Mouse (Mus musculus): ENCODE data around the gene Dab2. TPM values are rescaled to one million over a fixed set of nuclear protein-coding genes. Genes with fewer than 3 reads are reported as not detected.

Gene Dab2
- 38.7 and 42.7 TPM in 2 replicates for polyA plus RNA-seq (2016; fragmentation: Nextera tagmentation; extraction: Ambion mirVana)

DNA sequence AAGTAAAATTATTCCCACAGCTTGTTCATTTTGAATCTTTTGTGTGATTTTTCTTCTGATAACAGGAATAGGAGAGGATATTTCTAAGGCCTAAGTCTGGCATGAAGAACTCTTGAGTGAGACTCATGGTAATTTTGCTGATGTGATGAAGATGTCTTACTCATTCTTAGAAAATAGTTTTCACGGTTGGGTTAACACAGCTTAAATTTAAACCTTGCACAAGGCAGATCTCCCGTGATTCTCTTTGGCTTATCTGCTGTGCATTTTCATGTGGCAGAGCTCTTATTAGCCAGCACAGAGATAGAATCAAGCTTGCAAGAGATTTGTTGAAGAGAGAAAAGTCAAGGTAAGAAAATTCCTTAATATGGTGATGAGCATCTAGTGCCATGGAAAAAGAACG, at the start of gene Dab2:
TSS of gene Dab2 (plus strand) at position 235 of the 400 bp plus-strand sequence.
- WGBS, result 83% methylated on average over 3 of the region's 3 CpGs
- no peak for DNase-seq (ENCODE audit: low spot score)
- Histone ChIP-seq H3K9me3 (no peaks in the 10 kb centered on the region), H3K36me3 (no peaks in the 10 kb centered on the region), H3K27me3 (ENCODE audit: insufficient read depth, poor library complexity, severe bottlenecking) (no peaks in the 10 kb centered on the region), H3K4me1 (replicated peaks) (no peaks in the 10 kb centered on the region), H3K27ac (no peak within 1 kb of the TSS), H3K4me3 (no peak within 1 kb of the TSS)

DNA sequence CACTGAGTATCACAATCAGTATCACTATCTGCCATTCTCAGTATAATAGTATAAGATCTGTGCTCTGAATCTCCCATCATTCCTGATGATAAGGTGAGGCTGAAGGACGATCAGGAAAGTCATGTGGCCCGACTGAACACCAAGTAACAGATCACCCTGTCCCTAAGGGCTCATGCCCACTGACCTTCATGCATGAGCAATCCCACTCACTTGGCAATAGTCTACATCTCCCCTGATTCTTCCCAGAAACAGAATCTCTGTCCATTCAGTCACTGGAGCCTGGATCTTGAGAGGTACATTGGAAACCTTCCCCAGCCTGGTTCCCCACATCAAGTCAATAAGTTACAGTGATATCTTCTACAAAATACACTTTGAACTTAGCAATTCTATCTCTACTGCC, 46.1 kb upstream of the Dab2 start:
- H3K9me3 ChIP-seq, result no peaks in the 10 kb centered on the region
- no peak for DNase-seq (ENCODE audit: low spot score)
- H3K36me3 ChIP-seq, result no peaks in the 10 kb centered on the region
- no peak overlapping the region for H3K27ac ChIP-seq
- H3K4me1 ChIP-seq (replicated peaks), result no peaks in the 10 kb centered on the region
- H3K4me3 ChIP-seq, result no peak overlapping the region
- no peaks in the 10 kb centered on the region for H3K27me3 ChIP-seq (ENCODE audit: insufficient read depth, poor library complexity, severe bottlenecking)
- WGBS, result 77% methylated on average over 2 of the region's 2 CpGs

DNA sequence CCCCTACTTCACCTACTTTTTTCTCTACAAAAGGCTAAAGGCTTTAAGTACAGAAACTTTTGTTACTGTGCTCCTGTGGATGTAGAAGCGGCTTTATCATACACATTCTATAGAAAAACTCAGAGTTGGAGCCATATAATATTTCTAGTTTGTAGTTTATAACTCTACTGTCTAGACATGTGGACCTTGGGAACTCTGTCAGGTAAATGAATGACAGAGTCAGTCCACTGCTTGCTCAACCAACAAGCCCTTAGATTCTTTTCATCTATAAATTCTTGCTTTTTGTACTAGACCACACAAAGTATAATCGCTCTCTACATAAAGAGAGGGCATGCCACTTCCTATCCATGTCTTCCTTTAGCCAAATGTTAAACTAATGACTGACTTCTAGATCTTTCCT, 45.2 kb upstream of the Dab2 start:
- H3K9me3 ChIP-seq, result no peaks in the 10 kb centered on the region
- H3K27ac ChIP-seq, result no peak overlapping the region
- no peak overlapping the region for H3K4me3 ChIP-seq
- WGBS, result 90% methylated on average over 2 of the region's 2 CpGs
- H3K4me1 ChIP-seq (replicated peaks), result no peaks in the 10 kb centered on the region
- DNase-seq (ENCODE audit: low spot score), result no peak
- no peaks in the 10 kb centered on the region for H3K27me3 ChIP-seq (ENCODE audit: insufficient read depth, poor library complexity, severe bottlenecking)
- H3K36me3 ChIP-seq, result no peaks in the 10 kb centered on the region

DNA sequence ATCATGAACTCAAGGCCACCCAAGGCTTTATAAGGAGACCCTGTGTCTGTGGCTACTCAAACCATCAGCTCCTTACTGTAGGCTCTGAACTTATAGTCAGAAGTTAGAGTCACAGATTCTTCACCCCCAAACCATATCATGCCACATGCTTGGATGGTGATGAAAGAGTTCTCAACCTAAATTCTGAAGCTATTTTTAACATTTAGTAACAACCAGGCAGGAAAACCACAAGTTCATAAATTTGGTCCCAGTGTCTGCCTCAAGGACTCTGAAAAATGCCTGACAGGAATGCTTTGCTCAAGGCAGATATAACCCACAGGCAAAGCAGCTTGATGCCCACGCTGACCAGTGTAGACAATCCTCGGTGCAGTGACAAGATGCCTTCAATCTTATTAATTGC, 42.5 kb upstream of the Dab2 start:
- DNase-seq (ENCODE audit: low spot score), result no peak
- no peak overlapping the region for H3K4me3 ChIP-seq
- no peaks in the 10 kb centered on the region for H3K27me3 ChIP-seq (ENCODE audit: insufficient read depth, poor library complexity, severe bottlenecking)
- H3K9me3 ChIP-seq, result no peaks in the 10 kb centered on the region
- WGBS, result 86% methylated on average over 2 of the region's 2 CpGs
- H3K27ac ChIP-seq, result no peak overlapping the region
- H3K4me1 ChIP-seq (replicated peaks), result peaks cover 10% of the 10 kb centered on the region; the same call in 1 of the 2 replicates
- no peaks in the 10 kb centered on the region for H3K36me3 ChIP-seq

DNA sequence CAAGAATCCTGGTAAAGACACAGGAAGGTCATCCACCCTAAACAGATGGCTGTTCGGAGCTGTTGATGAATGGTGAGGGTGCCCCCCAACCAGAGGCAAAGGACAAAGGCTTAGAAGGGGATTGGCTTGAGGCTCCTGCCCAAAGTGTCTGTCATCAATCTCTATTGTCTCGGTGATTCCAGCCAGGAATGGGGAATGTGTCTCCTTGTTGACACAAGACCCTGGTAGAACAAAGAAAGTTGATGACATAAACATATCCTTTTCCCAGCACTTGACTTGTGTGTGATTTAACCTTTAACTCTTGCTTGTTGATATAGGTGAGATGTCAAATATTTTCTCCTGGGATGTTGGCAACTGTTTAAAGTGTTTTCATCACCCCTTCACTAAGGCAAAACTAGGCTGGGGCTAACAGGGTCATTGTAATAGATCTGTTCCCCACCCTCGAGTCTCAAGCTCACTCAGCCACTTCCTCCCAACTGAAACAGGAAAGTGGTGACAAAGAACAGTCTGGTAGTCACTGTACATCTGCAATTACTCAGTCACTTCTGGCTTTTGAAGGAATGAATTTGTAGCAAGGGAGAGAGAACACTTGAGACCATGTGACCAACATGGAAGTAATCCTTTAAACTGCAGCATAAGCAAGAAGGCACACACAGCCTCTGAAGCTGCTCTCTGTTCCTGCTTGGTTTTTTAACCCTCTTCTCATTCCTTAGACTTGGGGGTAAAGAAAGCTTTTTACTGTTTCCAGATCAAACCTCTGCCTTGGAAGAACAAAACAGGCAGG, 39.4 kb upstream of the Dab2 start:
- H3K9me3 ChIP-seq, result no peaks in the 10 kb centered on the region
- no peak overlapping the region for H3K4me3 ChIP-seq
- H3K27ac ChIP-seq, result no peak overlapping the region; the same call in 1 of the 2 replicates
- H3K27me3 ChIP-seq (ENCODE audit: insufficient read depth, poor library complexity, severe bottlenecking), result no peaks in the 10 kb centered on the region
- peak; percentile 40 for DNase-seq (ENCODE audit: low spot score)
- no peaks in the 10 kb centered on the region for H3K36me3 ChIP-seq
- peaks cover 10% of the 10 kb centered on the region; the same call in 1 of the 2 replicates for H3K4me1 ChIP-seq (replicated peaks)
- 22% methylated on average over 3 of the region's 3 CpGs for WGBS

DNA sequence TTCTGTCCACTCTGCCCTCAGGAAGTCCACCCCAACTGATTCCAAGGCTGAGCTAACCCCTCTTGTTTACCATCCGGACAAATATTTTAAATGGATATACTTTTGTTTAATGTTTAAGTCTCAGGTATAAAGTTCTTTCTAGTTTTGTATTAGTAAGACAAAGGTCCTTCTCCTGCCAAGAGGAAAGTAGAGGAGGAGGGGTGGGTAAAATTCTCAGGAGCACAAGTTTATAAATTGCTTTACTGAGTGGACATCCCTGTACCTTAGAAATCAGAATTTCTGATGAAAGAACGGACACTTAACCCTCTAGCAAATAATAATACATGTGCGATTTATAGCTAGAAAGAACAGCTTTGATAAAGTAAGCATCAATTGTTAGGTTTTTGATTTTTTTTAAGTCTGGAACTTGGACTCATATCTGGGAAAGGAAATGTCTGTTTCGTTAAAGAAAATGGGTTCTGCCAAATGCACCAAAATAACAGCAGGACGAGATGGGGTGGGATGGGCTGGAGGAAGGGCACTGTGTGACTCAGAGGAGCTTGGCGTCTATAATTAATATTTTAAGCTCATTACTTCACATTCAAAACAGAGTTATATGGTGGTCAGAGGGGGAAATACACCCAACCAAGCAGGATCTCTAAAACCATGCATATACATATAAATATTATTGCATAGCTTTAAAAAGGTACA, 38.7 kb upstream of the Dab2 start:
- H3K4me3 ChIP-seq, result no peak overlapping the region
- WGBS, result 77% methylated on average over 6 of the region's 6 CpGs
- no peaks in the 10 kb centered on the region for H3K27me3 ChIP-seq (ENCODE audit: insufficient read depth, poor library complexity, severe bottlenecking)
- H3K9me3 ChIP-seq, result no peaks in the 10 kb centered on the region
- no peak overlapping the region; the same call in 1 of the 2 replicates for H3K27ac ChIP-seq
- no peaks in the 10 kb centered on the region for H3K36me3 ChIP-seq
- H3K4me1 ChIP-seq (replicated peaks), result peaks cover 10% of the 10 kb centered on the region; the same call in 1 of the 2 replicates
- no peak for DNase-seq (ENCODE audit: low spot score)

DNA sequence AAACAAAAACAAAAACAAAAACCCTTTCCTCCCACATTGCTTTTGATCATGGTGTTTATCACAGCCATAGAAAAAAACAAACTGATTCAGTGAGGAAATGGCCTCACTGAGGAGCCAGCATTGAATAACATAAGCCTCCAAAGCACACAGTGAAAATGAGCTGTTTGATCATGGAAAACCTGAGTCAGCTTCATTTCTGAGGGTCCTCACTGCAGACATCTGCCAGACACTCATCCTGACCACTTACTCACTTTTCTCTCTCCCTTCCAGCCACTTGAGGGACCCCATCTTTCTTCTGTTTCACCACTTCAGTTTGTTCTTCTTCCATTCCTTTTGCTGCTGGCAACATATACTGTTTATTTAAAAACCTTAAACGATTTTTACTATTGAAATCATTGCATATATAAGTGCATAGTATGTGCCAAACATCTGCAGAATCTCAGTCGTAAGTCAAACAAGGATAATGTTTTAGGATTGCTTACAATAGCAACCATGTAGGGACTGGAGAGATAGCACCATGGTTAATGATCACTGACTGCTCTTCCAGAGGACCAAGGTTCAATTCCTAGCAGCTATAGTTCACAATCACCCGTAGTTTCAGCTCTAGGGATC, 32.3 kb upstream of the Dab2 start:
- DNase-seq (ENCODE audit: low spot score), result no peak
- no peaks in the 10 kb centered on the region for H3K4me1 ChIP-seq (replicated peaks)
- 83% methylated on average over 3 of the region's 3 CpGs for WGBS

DNA sequence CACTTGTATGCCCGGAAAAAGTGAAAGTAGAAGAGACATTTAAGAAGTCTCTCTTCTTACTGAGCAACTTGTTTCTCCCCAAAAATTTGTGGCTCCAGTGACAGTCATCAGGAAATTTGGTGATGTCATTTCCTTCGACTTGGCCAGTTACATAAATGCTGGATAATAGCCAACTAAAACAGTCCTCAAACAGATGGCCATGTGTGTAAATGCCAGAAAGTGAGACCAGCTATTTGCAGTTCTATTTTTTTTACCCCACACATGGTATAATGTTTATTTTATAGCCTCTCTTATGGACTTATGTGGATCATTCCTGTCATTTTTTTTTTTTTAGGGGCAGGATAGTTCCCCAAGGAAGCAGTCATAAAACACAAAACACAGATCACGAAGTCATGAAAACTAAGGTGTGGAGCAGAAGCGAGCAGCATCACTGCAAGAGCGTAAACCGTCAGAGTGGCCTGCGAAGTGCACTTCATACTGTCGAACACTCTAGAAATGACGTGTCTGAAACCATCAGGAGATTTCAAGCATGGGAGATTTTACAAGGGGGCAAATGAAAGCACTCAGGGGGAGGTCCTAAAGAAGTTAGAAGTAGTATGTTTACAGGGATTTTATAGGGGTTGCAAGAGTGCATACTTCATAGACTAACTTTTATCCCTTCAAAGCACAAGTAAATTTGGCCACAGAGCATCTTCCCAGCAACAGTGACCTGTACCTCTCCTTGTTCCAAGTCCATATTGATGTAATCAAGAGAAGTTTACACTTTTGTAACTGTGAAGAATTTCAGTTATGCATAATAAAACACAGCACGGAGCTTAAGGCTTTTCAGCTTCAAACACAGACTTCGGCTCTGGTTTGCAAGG, 20.8 kb upstream of the Dab2 start:
- Histone ChIP-seq H3K4me3 (no peak overlapping the region), H3K27me3 (ENCODE audit: insufficient read depth, poor library complexity, severe bottlenecking) (no peaks in the 10 kb centered on the region), H3K27ac (no peak overlapping the region), H3K36me3 (no peaks in the 10 kb centered on the region), H3K9me3 (no peaks in the 10 kb centered on the region), H3K4me1 (replicated peaks) (no peaks in the 10 kb centered on the region)
- DNase-seq (ENCODE audit: low spot score), result no peak
- 73% methylated on average over 11 of the region's 11 CpGs for WGBS

More for the DNA sequence above, 32.3 kb upstream of the Dab2 start:
- H3K27me3 ChIP-seq (ENCODE audit: insufficient read depth, poor library complexity, severe bottlenecking), result no peaks in the 10 kb centered on the region
- no peaks in the 10 kb centered on the region for H3K36me3 ChIP-seq
- no peak overlapping the region for H3K27ac ChIP-seq
- H3K4me3 ChIP-seq, result no peak overlapping the region
- no peaks in the 10 kb centered on the region for H3K9me3 ChIP-seq

DNA sequence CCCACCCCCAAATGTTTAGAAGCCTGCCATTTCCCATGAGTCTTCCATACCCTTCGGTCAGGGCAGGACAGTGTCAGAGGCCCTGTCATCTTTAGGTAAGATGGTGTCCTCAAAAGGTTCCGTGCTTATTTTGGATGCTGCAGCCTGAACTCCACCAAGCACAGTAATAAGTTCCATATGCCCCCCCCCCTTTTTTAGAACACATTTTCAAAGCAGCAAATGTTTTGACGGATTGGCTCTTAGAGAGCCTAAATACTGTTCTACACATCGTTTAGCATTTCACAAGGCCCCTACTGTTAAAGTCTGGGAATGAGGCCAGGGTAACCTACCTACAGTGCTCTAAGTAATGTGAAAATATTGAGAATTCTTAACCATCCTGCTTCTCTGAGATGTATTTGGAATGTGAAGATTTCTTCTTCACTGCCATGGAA, 19.6 kb upstream of the Dab2 start:
- WGBS, result 69% methylated on average over 4 of the region's 4 CpGs
- Histone ChIP-seq H3K4me1 (replicated peaks) (no peaks in the 10 kb centered on the region), H3K27me3 (ENCODE audit: insufficient read depth, poor library complexity, severe bottlenecking) (no peaks in the 10 kb centered on the region), H3K4me3 (no peak overlapping the region), H3K9me3 (no peaks in the 10 kb centered on the region), H3K36me3 (no peaks in the 10 kb centered on the region), H3K27ac (no peak overlapping the region)
- DNase-seq (ENCODE audit: low spot score), result peak; percentile 6

DNA sequence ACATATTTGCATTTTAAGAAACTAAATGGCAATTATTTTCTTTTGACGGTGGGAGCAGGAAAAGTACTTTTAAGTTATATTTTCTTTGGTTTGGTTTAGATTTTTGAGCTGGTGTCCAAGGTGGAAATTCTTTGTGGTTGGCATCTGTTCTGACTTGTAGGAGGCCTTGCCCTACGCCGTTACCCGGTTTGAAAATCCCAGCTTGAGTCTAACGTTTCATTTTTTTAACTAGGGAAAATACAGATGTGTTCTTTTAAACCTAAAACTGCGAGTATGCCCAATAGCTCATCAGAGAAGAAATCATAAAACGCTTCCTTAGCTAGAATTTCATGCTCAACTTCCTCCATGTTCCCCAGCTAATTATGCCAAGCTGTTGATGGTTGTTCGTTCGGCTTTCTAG, 16.3 kb upstream of the Dab2 start:
- 78% methylated on average over 9 of the region's 9 CpGs for WGBS
- Histone ChIP-seq H3K27me3 (ENCODE audit: insufficient read depth, poor library complexity, severe bottlenecking) (no peaks in the 10 kb centered on the region), H3K4me3 (no peak overlapping the region), H3K36me3 (no peaks in the 10 kb centered on the region), H3K9me3 (no peaks in the 10 kb centered on the region), H3K4me1 (replicated peaks) (no peaks in the 10 kb centered on the region), H3K27ac (no peak overlapping the region)
- no peak for DNase-seq (ENCODE audit: low spot score)

DNA sequence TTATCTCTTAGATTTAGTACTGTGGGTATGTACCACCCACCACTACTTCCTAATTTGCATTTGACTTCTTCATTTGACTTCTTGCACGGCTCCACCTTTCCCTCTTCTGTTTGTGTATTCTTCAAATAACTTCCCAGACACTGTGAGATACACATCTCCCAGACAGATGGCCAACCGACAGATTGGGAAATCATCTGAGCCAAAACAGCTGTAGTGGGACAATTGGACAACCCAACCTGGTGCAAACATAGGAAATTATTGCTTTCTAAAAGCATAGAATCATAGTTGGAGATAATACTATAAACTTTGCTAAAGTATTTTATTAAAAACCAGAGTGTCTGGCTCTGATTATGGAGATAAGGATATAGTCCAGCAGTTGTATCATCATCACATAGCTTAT, 3.5 kb upstream of the Dab2 start:
- Histone ChIP-seq H3K4me3 (no peak overlapping the region), H3K4me1 (replicated peaks) (no peaks in the 10 kb centered on the region), H3K36me3 (no peaks in the 10 kb centered on the region), H3K9me3 (no peaks in the 10 kb centered on the region), H3K27me3 (ENCODE audit: insufficient read depth, poor library complexity, severe bottlenecking) (no peaks in the 10 kb centered on the region), H3K27ac (no peak overlapping the region)
- DNase-seq (ENCODE audit: low spot score), result no peak
- WGBS, result 76% methylated on average over 2 of the region's 2 CpGs

DNA sequence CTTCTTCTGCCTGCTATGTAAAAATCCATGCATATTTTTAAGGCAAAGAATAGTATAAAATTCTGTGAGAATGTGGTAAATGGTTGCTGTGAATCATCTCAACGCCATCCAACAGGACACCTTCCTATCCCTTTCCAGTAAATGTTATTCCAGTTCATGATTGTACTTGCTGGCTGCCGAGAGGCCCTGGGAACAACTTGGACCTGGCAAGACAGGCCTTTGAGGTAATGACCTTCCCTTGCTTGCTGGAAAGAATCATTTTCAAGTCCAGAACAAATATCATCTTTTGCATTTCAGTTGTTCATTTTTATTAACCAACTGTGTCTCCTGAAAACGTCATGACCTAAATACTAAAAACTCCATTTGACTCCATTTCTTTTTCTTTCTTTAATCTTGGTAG, 862 bp upstream of the Dab2 start:
- WGBS, result 91% methylated on average over 3 of the region's 3 CpGs
- Histone ChIP-seq H3K9me3 (no peaks in the 10 kb centered on the region), H3K4me1 (replicated peaks) (no peaks in the 10 kb centered on the region), H3K27ac (no peak overlapping the region), H3K36me3 (no peaks in the 10 kb centered on the region), H3K4me3 (no peak overlapping the region), H3K27me3 (ENCODE audit: insufficient read depth, poor library complexity, severe bottlenecking) (no peaks in the 10 kb centered on the region)
- no peak for DNase-seq (ENCODE audit: low spot score)

Data from hindbrain, embryonic 10.5 days (tissue).